Mouse (Mus musculus) intestine, embryonic 16.5 days (tissue): ENCODE results near the gene Slc6a4. TPM values are rescaled to one million over a fixed set of nuclear protein-coding genes. Genes with fewer than 3 reads are reported as not detected.
A peak's percentile ranks its signal among the peaks of the same experiment; 100 is the strongest.
"Not testable (repeated sequence)": the region's sequence is repeated elsewhere in the genome, so short reads cannot be mapped to it uniquely, and the experiment has no call there.

ENCODE experiments used
- ATAC-seq: fragments of 200-750 bp; cut with Nextera tagmentation; 2 replicates; pipeline ENCODE4 v1.8.0; 2017; ENCODE audit warnings: moderate TSS enrichment, moderate library complexity
- H3K27ac ChIP-seq: fragments of 300-500 bp; sonication (generic); 2 replicates; pipeline ENCODE4 v1.5.1; 2014; ENCODE audit warnings: mild to moderate bottlenecking, low read length
- H3K27me3 ChIP-seq: fragments of 300-500 bp; sonication (generic); replicated peaks from 2 replicates; pipeline ENCODE4 v1.6.1; 2014; ENCODE audit warnings: low read length, control low read depth, mixed read lengths; ENCODE audit not compliant: control insufficient read depth, insufficient read depth
- H3K36me3 ChIP-seq: fragments of 300-500 bp; sonication (generic); 2 replicates; pipeline ENCODE4 v1.6.1; 2014; ENCODE audit warnings: low read length, control low read depth; ENCODE audit not compliant: control insufficient read depth, insufficient read depth
- H3K4me1 ChIP-seq: fragments of 300-500 bp; sonication (generic); 2 replicates; pipeline ENCODE4 v1.6.1; 2014; ENCODE audit warnings: low read length, control low read depth, mixed read lengths; ENCODE audit not compliant: control insufficient read depth, insufficient read depth
- H3K4me2 ChIP-seq: fragments of 300-500 bp; sonication (generic); 2 replicates; pipeline ENCODE4 v1.6.1; 2014; ENCODE audit warnings: low read depth, low read length, control low read depth
- H3K4me3 ChIP-seq: fragments of 300-500 bp; sonication (generic); 2 replicates; pipeline ENCODE4 v1.5.1; 2014; ENCODE audit warnings: mild to moderate bottlenecking, low read length
- H3K9ac ChIP-seq: fragments of 300-500 bp; sonication (generic); 2 replicates; pipeline ENCODE4 v1.6.1; 2014; ENCODE audit warnings: low read depth, low read length
- H3K9me3 ChIP-seq: fragments of 300-500 bp; sonication (generic); 2 replicates; pipeline ENCODE4 v1.6.1; 2016; ENCODE audit warnings: low read length, control low read depth; ENCODE audit not compliant: control insufficient read depth
- WGBS: fragments of 180-500 bp; shearing (Covaris S2); extraction: QIAGEN DNeasy Blood & Tissue Kit; methylation state at CpG from one replicate; pipeline ENCODE4 v1.1.7; 2014; 5-methylcytosine and 5-hydroxymethylcytosine counted together
- polyA plus RNA-seq: library from polyadenylated mRNA; unstranded; fragments of >200 nt; fragmentation: Nextera tagmentation; extraction: Ambion mirVana; gene quantifications from 2 replicates; pipeline ENCODE4 v1.2.1, GENCODE M21; 2015

The Slc6a4 gene
- polyA plus RNA-seq, 1 experiment from 2014 or later = 24.4 TPM

DNA sequence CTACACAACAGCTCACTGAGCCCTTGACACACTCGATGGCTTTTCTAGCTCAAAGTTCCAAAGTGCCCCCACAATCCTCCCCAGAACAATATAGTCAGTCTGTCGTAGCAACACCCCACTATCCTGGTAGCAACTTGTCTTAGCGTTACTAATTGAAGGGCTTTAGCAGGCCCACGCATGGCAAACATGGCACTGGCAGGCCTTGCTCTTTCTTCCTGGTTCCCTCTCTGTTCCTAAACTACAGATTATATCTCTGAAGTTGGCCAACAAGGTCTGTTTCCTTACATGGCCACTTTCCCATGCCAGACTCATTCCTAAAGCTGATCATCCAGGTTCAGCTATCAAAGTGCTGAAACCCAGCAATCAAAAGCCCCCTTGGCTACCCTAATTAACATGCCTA is 43.5 kb downstream of the Slc6a4 start:
- Histone ChIP-seq H3K9me3 (no peaks in the 10 kb centered on the region), H3K4me1 (no peaks in the 10 kb centered on the region), H3K27me3 (no peaks in the 10 kb centered on the region), H3K27ac (no peak overlapping the region), H3K36me3 (peaks cover 10% of the 10 kb centered on the region; the same call in 1 of the 2 replicates), H3K4me2 (no peak overlapping the region), H3K9ac (no peak overlapping the region), H3K4me3 (no peak overlapping the region)
- no peak for ATAC-seq
- 81% methylated on average over 4 of the region's 4 CpGs for WGBS

DNA sequence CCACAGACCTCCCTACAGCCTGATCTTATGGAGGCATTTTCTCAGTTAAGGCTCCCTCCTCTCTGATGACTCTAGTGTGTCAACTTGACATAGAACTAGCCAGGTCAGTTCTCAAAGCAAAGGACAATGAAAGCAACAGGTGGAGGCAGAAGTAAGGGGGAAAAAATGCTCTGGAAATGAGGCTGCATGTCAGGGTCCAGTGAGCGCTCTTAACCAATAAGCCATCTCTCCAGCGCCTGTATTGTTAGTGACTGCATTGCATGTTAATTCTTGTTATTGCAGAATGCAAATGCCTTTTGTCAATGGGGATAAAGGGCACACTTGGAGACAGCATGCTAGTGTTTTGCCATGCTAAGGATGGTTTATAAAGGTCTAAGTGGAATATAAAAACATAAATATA is 44.4 kb downstream of the Slc6a4 start:
- Histone ChIP-seq H3K4me3 (no peak overlapping the region), H3K4me2 (no peak overlapping the region), H3K27ac (no peak overlapping the region), H3K9me3 (no peaks in the 10 kb centered on the region), H3K36me3 (peaks cover 13% of the 10 kb centered on the region; the same call in 1 of the 2 replicates), H3K27me3 (no peaks in the 10 kb centered on the region), H3K9ac (no peak overlapping the region), H3K4me1 (no peaks in the 10 kb centered on the region)
- ATAC-seq = no peak
- WGBS = 88% methylated on average over 2 of the region's 2 CpGs

DNA sequence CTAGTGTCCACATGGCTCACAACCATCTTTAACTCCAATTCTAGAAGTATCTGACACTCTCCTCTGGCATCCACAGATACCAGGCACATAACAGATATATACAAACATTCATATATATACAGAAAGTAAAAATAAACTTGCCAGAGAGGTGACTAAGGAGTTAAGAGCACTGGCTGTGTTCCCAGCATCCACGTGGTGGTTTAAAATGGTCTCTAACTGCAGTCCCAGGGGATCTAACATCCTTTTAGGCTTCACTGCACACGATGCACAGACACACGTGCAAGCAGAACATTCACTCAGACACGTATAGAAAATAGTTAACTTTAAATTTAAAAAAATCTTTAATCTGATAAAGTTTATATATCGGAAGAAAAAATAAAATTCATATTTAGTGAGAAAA is 63.5 kb downstream of the Slc6a4 start:
- H3K27me3 ChIP-seq = no peaks in the 10 kb centered on the region
- no peaks in the 10 kb centered on the region for H3K9me3 ChIP-seq
- no peak overlapping the region for H3K27ac ChIP-seq
- no peaks in the 10 kb centered on the region for H3K36me3 ChIP-seq
- H3K4me2 ChIP-seq = no peak overlapping the region
- H3K9ac ChIP-seq = no peak overlapping the region
- 62% methylated on average over 5 of the region's 5 CpGs for WGBS
- no peak for ATAC-seq
- H3K4me3 ChIP-seq = no peak overlapping the region
- peaks cover 2% of the 10 kb centered on the region; the same call in 1 of the 2 replicates for H3K4me1 ChIP-seq

DNA sequence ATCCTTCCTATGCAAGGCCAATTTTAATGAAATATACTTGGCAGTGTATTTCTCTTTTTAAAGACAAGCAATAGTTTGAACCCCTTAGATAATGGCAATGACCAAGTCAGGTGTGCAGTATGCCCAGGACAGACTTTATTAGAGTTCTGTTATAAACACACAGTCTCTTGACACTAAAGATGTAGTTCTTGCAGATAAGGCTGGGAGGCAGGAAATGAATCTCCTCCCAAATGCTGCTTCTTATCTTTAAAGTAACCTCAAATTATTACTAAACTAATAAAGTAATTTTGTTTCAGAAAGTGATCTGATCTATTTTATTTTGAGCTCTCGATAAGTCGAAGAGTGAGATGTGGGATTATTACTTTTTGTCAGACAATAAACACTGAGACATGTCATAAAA is 65.0 kb downstream of the Slc6a4 start:
- H3K4me2 ChIP-seq = no peak overlapping the region
- no peaks in the 10 kb centered on the region for H3K27me3 ChIP-seq
- no peak overlapping the region for H3K4me3 ChIP-seq
- ATAC-seq = no peak
- H3K36me3 ChIP-seq = no peaks in the 10 kb centered on the region
- peaks cover 2% of the 10 kb centered on the region; the same call in 1 of the 2 replicates for H3K4me1 ChIP-seq
- no peaks in the 10 kb centered on the region for H3K9me3 ChIP-seq
- 85% methylated on average over 2 of the region's 2 CpGs for WGBS
- H3K27ac ChIP-seq = no peak overlapping the region
- H3K9ac ChIP-seq = no peak overlapping the region

DNA sequence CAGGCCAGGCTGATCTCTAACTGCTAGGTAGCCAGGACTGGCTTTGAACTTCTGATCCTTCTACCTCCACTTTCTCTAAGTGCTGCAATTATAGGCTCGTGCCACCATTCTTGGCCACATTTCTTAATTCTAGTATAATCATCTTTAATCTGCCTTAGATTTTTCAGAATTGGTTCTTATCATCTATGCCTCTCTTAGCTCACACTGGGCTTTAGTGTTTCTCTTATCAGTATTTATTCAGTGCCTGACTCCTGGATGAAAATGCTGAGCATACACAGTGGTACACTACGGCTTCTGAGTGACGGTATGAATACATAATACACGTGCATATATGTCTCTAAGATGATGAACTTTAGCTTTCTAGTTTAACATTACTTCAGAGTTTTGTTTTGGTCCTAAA is 70.4 kb downstream of the Slc6a4 start:
- Histone ChIP-seq H3K9ac (no peak overlapping the region), H3K4me1 (peaks cover 2% of the 10 kb centered on the region; the same call in 1 of the 2 replicates), H3K4me3 (no peak overlapping the region), H3K4me2 (no peak overlapping the region), H3K9me3 (no peaks in the 10 kb centered on the region), H3K36me3 (no peaks in the 10 kb centered on the region), H3K27ac (no peak overlapping the region), H3K27me3 (no peaks in the 10 kb centered on the region)
- ATAC-seq = no peak
- 70% methylated on average over 4 of the region's 4 CpGs for WGBS

DNA sequence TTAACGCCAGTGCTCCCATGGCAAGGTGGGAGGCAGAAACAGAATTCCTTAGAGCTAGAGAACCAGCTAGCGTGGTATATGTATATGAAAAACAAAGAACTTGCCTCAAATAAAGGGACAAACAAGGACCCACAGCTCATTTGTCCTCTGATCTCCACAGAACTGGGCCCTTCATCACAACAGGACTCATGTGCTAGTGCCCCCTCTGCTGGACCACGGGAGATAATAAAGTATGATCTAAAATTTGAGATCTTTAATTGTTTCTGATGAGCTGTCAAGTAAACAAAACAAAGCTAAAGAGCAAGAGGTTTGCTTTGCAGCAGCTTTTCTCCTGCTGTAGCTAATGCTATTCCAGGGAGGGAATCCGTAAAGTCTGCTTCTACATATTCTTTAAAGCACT is 72.3 kb downstream of the Slc6a4 start:
- Histone ChIP-seq H3K36me3 (no peaks in the 10 kb centered on the region), H3K27ac (no peak overlapping the region), H3K4me2 (no peak overlapping the region), H3K27me3 (no peaks in the 10 kb centered on the region), H3K4me3 (no peak overlapping the region), H3K9ac (no peak overlapping the region), H3K4me1 (peaks cover 2% of the 10 kb centered on the region; the same call in 1 of the 2 replicates), H3K9me3 (no peaks in the 10 kb centered on the region)
- 71% methylated on average over 4 of the region's 4 CpGs for WGBS
- ATAC-seq = no peak

DNA sequence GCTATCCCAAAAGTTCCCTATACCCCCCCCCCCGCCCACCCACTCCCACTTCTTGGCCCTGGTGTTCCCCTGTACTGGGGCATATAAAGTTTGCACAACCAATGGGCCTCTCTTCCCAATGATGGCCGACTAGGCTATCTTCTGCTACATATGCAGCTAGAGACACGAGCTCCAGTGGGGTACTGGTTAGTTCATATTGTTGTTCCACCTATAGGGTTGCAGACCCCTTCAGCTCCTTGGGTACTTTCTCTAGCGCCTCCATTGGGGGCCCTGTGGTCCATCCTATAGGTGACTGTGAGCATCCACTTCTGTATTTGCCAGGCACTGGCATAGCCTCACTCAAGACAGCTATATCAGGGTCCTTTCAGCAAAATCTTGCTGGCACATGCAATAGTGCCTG is 78.9 kb downstream of the Slc6a4 start:
- H3K9ac ChIP-seq = peak overlapping the region; percentile 86
- not testable (repeated sequence) for H3K27ac ChIP-seq, H3K9me3 ChIP-seq, H3K4me1 ChIP-seq, H3K27me3 ChIP-seq, ATAC-seq, H3K36me3 ChIP-seq
- H3K4me3 ChIP-seq = peak overlapping the region; percentile 85
- 52% methylated on average over 4 of the region's 4 CpGs for WGBS
- peak overlapping the region; percentile 62 for H3K4me2 ChIP-seq

DNA sequence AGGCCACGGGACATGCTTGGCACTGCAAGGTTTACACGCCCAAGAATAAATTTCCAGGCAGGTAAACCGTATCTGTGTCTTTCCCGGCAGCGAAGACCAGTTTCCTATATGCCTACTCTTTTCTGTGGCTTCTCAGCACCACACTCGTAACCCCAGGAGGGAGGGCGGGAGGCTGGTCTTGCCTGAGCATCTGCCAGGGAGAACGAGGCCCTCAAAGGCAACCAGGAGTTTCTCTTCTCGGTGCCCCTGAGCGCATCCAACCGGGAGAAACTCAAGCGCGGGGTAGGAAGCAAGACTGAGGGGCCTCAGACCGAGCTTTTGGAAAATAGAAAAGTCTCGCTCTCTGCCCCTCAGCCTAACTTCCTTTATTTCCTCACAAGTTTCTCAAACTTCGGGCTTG is 79.4 kb downstream of the Slc6a4 start:
- no peaks in the 10 kb centered on the region for H3K9me3 ChIP-seq
- ATAC-seq = peak; percentile 65
- peak overlapping the region; percentile 62 for H3K4me2 ChIP-seq
- peak overlapping the region; percentile 86 for H3K9ac ChIP-seq
- 3% methylated on average over 16 of the region's 16 CpGs for WGBS
- no peaks in the 10 kb centered on the region for H3K36me3 ChIP-seq
- H3K4me1 ChIP-seq = no peaks in the 10 kb centered on the region
- peak overlapping the region; percentile 67 for H3K27ac ChIP-seq
- H3K4me3 ChIP-seq = peak overlapping the region; percentile 85
- H3K27me3 ChIP-seq = no peaks in the 10 kb centered on the region; the same call in 1 of the 2 replicates

DNA sequence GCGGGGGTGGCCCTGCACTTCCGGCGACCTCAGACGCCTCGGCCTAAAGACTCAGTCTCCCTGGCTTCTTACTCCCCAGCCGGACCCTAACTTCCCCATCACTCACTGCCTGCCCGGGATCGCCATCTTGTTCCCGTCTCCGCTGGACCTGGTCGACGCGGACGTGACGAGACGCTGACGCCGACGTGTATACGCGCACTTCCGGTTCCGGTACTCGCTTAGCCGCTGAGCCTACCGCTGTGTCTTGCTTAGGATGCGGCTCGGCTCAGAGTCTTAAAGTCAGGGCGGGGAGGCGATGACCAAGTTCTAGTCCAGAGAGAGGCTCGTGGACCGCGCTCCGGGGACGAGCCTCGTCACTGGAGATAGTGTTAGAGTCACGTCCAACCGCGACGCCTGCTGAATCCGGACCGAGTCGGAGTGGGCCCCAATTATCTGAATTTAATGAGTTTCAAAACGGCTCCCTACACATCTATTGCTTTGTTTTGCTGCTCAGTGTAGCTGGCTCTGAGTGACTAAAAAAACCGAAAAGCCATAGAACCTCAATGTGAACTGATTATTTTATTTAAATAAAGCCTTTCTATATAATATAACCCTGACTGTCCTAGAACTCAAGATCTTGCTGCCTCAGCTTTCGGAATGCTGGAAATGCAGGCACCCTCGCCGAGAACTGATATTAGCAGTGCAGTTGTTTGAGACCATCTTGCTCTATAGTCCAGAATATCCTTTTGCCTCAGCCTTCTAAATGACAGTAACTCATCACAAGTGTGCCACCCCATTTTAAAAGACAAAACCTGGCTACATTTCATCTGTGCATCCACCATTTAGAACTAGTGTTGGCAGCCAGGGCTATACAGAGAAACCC is 80.1 kb downstream of the Slc6a4 start, which contains the start of gene Nsrp1:
Nsrp1 (minus strand) TSS at position 163 of the 862 bp plus-strand sequence.
- no peaks in the 10 kb centered on the region; the same call in 1 of the 2 replicates for H3K27me3 ChIP-seq
- H3K27ac ChIP-seq = peak within 1 kb of the TSS; percentile 72
- peak within 1 kb of the TSS; percentile 85 for H3K4me3 ChIP-seq
- no peaks in the 10 kb centered on the region for H3K4me1 ChIP-seq
- ATAC-seq = peak; percentile 100
- no peaks in the 10 kb centered on the region for H3K36me3 ChIP-seq
- 4% methylated on average over 48 of the region's 48 CpGs for WGBS
- H3K4me2 ChIP-seq = peak within 1 kb of the TSS; percentile 62
- H3K9me3 ChIP-seq = no peaks in the 10 kb centered on the region
- peak within 1 kb of the TSS; percentile 86 for H3K9ac ChIP-seq
